Mouse (Mus musculus) heart, postnatal 0 days (tissue): ENCODE measurements around the gene Antxr2.

ENCODE experiments used
- CTCF ChIP-seq: IDR thresholded peaks from 2 replicates; pipeline ENCODE4 v1.5.1; 2016; ENCODE audit warnings: antibody characterized with exemption, control low read depth, low read depth
- EP300 ChIP-seq: IDR thresholded peaks from 2 replicates; pipeline ENCODE4 v1.6.1; 2016; ENCODE audit warnings: antibody characterized with exemption, low read depth

DNA sequence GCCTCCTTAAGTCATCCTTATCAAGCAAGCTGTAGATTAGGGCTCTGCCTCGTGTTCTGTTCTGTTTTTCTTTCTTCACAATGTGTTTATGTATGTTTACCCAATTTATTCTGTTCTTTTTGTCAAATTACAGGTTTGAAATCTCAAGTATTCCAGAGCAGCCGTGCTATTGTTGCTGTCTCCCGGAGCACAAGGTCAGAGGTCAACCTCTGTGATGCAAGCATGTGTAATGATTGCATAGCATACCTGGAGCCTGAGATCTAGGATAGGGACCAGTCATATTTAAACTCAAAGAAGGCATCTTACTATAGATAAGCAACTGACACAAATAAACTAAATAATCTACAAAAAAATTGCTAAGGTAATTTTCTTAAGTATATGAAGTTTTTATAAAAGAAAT lies 59.6 kb downstream of the Antxr2 start:
- TF ChIP-seq EP300 (no peak), CTCF (no peak)
